Mouse (Mus musculus): ENCODE measurements around the gene Gm9918.

Gm9918 gene

DNA sequence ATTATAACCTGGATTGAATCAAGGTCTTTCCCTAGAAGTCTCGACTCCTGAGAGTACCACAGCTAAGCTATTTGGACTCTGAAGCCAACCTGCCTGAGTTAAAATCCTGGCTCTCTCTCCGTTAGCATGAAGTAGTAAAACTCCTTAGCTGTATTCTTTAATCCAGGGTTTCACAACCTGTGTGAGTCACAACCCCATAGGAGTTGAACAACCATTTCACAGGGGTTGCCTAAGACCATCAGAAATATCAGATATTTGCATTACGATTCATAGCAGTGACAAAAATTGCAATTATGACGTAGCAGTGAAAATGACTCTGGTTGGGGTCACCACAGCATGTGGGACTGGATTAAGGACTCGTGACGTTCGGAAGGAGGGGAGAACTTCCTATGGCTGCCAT lies 37.6 kb upstream of the Gm9918 start:
- H3K9me3 ChIP-seq (ENCODE audit: low read length) = no peaks in the 10 kb centered on the region
- H3K27me3 ChIP-seq (ENCODE audit: insufficient read depth, low read length) = no peaks in the 10 kb centered on the region
- H3K4me3 ChIP-seq (replicated peaks; ENCODE audit: low read length) = no peak overlapping the region
- H3K4me1 ChIP-seq (replicated peaks; ENCODE audit: low read depth, low read length) = peaks cover 97% of the 10 kb centered on the region
- H3K36me3 ChIP-seq (ENCODE audit: insufficient read depth, low read length) = peaks cover 44% of the 10 kb centered on the region
- no peak for TF ChIP-seq POU5F1 (IDR thresholded peaks at IDR 0.05; ENCODE audit: borderline replicate concordance, low read length)
- TF ChIP-seq NANOG (IDR thresholded peaks at IDR 0.05; ENCODE audit: borderline replicate concordance, low read length) = no peak
- TF ChIP-seq CTCF (conservative IDR thresholded peaks at IDR 0.05; ENCODE audit: low read length) = no peak

DNA sequence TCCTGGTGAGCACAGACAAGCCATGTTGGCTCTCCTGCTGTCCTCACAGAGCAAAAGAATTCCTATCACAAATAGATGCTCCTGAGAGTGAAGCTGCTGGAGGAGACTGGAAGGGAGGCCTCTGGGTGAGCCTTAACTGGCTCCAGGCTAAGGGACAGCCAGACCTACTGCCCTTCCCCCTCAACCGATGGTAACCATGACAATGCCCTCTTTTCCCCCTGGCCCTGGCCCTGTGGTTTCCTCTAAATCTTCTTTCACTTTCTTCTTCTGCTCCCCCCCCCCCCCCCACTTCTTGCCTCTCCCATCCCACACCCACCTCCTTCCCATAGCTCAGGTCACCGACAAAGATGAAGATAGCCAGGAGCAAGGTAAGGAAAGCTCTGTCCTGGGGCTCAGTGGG lies 36.5 kb upstream of the Gm9918 start:
- peak overlapping the region; percentile 74 for H3K4me3 ChIP-seq (replicated peaks; ENCODE audit: low read length)
- H3K36me3 ChIP-seq (ENCODE audit: insufficient read depth, low read length) = peaks cover 56% of the 10 kb centered on the region
- no peaks in the 10 kb centered on the region for H3K9me3 ChIP-seq (ENCODE audit: low read length)
- TF ChIP-seq POU5F1 (IDR thresholded peaks at IDR 0.05; ENCODE audit: borderline replicate concordance, low read length) (no peak), CTCF (conservative IDR thresholded peaks at IDR 0.05; ENCODE audit: low read length) (no peak), NANOG (IDR thresholded peaks at IDR 0.05; ENCODE audit: borderline replicate concordance, low read length) (no peak)
- peaks cover 97% of the 10 kb centered on the region for H3K4me1 ChIP-seq (replicated peaks; ENCODE audit: low read depth, low read length)
- H3K27me3 ChIP-seq (ENCODE audit: insufficient read depth, low read length) = no peaks in the 10 kb centered on the region

DNA sequence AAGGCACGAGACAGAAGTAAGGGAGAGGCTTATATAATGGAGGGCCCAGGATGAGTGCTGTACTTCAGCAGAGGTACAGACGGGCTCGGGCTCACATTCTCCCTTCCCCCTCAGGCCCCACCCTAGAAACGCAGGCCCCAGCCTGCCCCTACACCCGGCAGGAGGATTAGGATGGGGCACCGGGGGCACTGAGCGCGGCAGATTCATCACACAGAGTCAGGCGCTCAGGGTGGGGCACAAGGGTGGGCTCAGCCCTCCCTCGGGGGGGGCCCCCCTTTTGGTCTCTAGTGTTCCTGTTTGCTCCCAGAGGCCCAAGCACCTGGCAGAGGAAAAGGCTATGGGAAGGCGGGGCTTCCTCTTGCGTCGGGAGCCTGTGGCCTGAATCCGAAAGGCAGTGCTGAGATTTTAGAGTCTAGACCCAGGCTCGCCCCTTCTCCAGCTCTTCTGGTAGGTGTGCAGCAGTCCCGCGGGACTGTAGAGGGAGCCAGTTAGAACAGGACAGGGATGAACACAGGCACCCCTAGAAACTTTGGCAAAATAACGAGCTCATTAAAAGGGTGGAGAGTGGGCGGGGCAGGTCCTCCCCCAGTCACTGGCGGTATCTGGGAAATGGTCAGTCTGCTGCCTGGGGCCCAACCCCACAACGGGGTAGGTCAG lies 34.9 kb upstream of the Gm9918 start:
- Histone ChIP-seq H3K36me3 (ENCODE audit: insufficient read depth, low read length) (peaks cover 70% of the 10 kb centered on the region), H3K9me3 (ENCODE audit: low read length) (no peaks in the 10 kb centered on the region), H3K4me1 (replicated peaks; ENCODE audit: low read depth, low read length) (peaks cover 97% of the 10 kb centered on the region), H3K4me3 (replicated peaks; ENCODE audit: low read length) (peak overlapping the region; percentile 74), H3K27me3 (ENCODE audit: insufficient read depth, low read length) (no peaks in the 10 kb centered on the region)
- no peak for TF ChIP-seq NANOG (IDR thresholded peaks at IDR 0.05; ENCODE audit: borderline replicate concordance, low read length)
- TF ChIP-seq POU5F1 (IDR thresholded peaks at IDR 0.05; ENCODE audit: borderline replicate concordance, low read length) = no peak
- no peak for TF ChIP-seq CTCF (conservative IDR thresholded peaks at IDR 0.05; ENCODE audit: low read length)

DNA sequence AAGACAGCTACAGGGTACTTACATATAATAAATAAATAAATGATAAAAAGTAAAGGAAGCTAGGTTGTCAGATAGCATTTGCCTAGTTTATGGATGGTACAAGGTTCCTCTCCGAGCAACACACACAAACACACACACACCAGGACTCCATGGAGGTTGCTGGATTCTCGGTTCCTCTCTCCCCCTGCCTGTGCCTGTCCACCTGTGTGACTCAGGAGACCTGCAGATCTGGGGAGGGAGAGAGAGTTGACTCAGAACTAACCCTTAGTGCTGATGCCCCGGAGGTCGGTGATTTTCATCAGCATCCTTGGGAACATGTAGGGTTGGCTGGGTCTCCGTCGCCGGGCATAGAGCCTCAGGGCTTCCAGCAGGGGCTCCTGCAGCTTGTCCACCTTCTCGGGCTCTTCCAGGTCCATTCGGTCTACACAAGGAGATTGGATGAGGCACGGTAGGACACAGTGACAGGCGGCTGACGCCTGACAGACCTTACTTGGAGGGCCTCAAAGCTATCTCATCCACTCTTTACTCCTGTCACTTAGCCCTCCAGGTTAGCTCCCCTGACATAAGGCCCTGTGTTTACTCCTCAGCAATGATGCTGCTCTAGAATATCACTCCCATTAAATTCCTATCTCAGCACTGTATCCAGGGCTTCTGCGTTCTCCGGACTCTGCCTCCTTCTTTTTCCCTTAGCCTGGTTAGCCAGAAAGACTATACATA lies 31.7 kb upstream of the Gm9918 start:
- no peaks in the 10 kb centered on the region for H3K27me3 ChIP-seq (ENCODE audit: insufficient read depth, low read length)
- no peaks in the 10 kb centered on the region for H3K9me3 ChIP-seq (ENCODE audit: low read length)
- TF ChIP-seq CTCF (conservative IDR thresholded peaks at IDR 0.05; ENCODE audit: low read length) (no peak), POU5F1 (IDR thresholded peaks at IDR 0.05; ENCODE audit: borderline replicate concordance, low read length) (no peak), NANOG (IDR thresholded peaks at IDR 0.05; ENCODE audit: borderline replicate concordance, low read length) (no peak)
- peak overlapping the region; percentile 94 for H3K4me3 ChIP-seq (replicated peaks; ENCODE audit: low read length)
- peaks cover 96% of the 10 kb centered on the region for H3K4me1 ChIP-seq (replicated peaks; ENCODE audit: low read depth, low read length)
- peaks cover 82% of the 10 kb centered on the region for H3K36me3 ChIP-seq (ENCODE audit: insufficient read depth, low read length)

DNA sequence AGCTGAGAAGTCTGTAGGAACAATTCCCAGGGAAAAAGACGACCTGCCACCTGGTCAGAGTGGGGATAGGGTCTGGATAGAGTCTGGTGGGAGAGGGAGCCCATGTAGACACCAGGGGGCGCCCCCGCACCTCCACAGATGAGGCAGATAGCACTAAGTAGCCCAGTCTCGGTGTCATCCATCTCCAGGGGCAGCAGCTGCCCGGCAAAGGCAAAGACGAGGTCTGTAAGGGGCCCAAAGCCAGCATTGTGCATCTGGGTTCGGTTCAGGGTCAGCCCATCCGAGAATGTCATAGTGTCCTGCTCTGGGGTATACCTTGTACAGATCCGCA lies 31.1 kb upstream of the Gm9918 start:
- no peak for TF ChIP-seq POU5F1 (IDR thresholded peaks at IDR 0.05; ENCODE audit: borderline replicate concordance, low read length)
- no peak for TF ChIP-seq NANOG (IDR thresholded peaks at IDR 0.05; ENCODE audit: borderline replicate concordance, low read length)
- TF ChIP-seq CTCF (conservative IDR thresholded peaks at IDR 0.05; ENCODE audit: low read length) = peak; percentile 71
- H3K4me1 ChIP-seq (replicated peaks; ENCODE audit: low read depth, low read length) = peaks cover 96% of the 10 kb centered on the region
- no peaks in the 10 kb centered on the region for H3K27me3 ChIP-seq (ENCODE audit: insufficient read depth, low read length)

DNA sequence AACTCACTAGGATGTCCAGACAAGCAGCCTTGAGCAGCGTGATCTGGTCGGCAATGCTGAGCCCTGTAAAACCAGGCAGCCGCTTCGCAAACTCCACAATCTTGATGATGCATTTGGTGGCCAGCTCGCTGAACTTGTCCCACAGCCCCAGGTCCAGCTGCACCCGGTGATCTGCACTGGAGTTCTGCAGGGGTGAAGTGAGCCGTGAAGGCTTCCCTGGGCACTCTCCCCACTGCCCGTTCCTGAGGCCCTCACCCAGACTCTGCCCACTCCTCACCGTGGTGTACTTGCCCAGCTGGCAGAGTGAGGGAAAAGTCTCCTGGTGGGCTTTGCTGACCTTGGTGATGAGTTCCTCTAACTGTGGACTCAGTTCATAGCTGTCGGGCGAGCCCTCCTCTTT lies 30.5 kb upstream of the Gm9918 start:
- peak overlapping the region; percentile 94 for H3K4me3 ChIP-seq (replicated peaks; ENCODE audit: low read length)
- H3K9me3 ChIP-seq (ENCODE audit: low read length) = no peaks in the 10 kb centered on the region
- H3K4me1 ChIP-seq (replicated peaks; ENCODE audit: low read depth, low read length) = peaks cover 93% of the 10 kb centered on the region
- peaks cover 71% of the 10 kb centered on the region for H3K36me3 ChIP-seq (ENCODE audit: insufficient read depth, low read length)
- H3K27me3 ChIP-seq (ENCODE audit: insufficient read depth, low read length) = no peaks in the 10 kb centered on the region
- TF ChIP-seq NANOG (IDR thresholded peaks at IDR 0.05; ENCODE audit: borderline replicate concordance, low read length) = no peak
- no peak for TF ChIP-seq POU5F1 (IDR thresholded peaks at IDR 0.05; ENCODE audit: borderline replicate concordance, low read length)
- no peak for TF ChIP-seq CTCF (conservative IDR thresholded peaks at IDR 0.05; ENCODE audit: low read length)

More for the DNA sequence above, 31.1 kb upstream of the Gm9918 start:
- Histone ChIP-seq H3K9me3 (ENCODE audit: low read length) (no peaks in the 10 kb centered on the region), H3K36me3 (ENCODE audit: insufficient read depth, low read length) (peaks cover 77% of the 10 kb centered on the region), H3K4me3 (replicated peaks; ENCODE audit: low read length) (peak overlapping the region; percentile 94)

DNA sequence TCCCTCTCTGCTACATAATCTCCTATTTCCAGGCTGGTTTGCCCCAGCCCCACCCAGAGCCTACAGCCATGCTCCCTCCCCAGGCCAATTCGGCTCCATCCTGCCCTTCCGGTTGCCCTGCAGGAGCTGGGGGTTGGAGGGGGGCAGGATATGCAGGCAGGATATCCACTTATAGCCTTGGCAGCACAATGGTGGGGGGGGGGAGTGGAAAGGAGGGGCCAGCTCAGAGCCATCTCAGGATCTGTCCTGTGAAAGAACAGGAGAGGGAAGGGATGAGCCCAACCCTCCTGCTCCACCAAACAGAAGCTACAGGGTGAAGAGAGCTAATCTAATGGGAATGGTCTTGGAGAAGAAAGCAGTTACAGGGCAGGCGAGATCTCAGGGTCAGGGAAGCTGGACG lies 29.8 kb upstream of the Gm9918 start:
- Histone ChIP-seq H3K4me1 (replicated peaks; ENCODE audit: low read depth, low read length) (peaks cover 92% of the 10 kb centered on the region), H3K36me3 (ENCODE audit: insufficient read depth, low read length) (peaks cover 63% of the 10 kb centered on the region), H3K4me3 (replicated peaks; ENCODE audit: low read length) (peak overlapping the region; percentile 94), H3K27me3 (ENCODE audit: insufficient read depth, low read length) (no peaks in the 10 kb centered on the region), H3K9me3 (ENCODE audit: low read length) (no peaks in the 10 kb centered on the region)
- no peak for TF ChIP-seq CTCF (conservative IDR thresholded peaks at IDR 0.05; ENCODE audit: low read length)
- TF ChIP-seq POU5F1 (IDR thresholded peaks at IDR 0.05; ENCODE audit: borderline replicate concordance, low read length) = no peak
- TF ChIP-seq NANOG (IDR thresholded peaks at IDR 0.05; ENCODE audit: borderline replicate concordance, low read length) = no peak

DNA sequence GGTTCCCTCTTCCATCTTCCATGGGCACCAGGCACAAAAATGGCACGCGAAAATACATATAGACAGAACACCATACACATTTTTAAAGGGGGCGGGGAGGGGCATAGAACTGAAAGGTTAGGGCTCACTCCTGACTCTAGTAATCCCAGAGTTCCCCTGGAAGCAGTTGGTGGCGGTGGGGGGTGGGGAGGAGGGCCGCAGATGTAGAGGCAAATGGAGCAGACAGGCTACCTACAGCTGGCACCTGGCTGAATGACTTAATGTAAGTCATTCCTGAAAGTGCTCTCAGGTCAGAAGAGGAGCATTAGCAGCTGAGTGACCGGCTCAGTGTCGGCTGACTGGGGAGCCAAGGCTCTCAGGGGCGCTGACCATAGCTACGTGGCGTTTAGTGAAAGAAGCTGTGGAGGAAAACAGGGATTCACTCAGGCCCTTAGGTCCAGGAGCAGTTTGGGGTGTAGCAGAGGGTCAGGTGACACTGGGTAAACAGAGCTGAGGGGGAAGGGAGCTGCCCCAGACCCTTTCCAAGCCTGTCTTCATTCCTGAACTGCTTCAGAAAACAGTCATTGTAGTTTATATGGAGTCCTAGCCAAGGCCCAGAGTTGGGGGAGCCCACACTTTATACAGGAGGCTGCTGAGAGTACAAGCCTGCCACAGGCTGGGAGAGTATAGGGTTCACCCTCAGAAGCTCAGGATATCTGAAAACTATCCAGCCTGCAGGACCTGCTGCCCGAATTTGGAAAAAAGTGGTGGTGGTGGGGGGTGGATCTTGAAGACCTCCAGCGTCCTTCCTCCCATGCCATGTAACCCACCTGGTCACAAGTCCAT lies 27.7 kb upstream of the Gm9918 start:
- H3K27me3 ChIP-seq (ENCODE audit: insufficient read depth, low read length) = no peaks in the 10 kb centered on the region
- peak overlapping the region; percentile 94 for H3K4me3 ChIP-seq (replicated peaks; ENCODE audit: low read length)
- H3K9me3 ChIP-seq (ENCODE audit: low read length) = no peaks in the 10 kb centered on the region
- TF ChIP-seq NANOG (IDR thresholded peaks at IDR 0.05; ENCODE audit: borderline replicate concordance, low read length) (no peak), POU5F1 (IDR thresholded peaks at IDR 0.05; ENCODE audit: borderline replicate concordance, low read length) (no peak), CTCF (conservative IDR thresholded peaks at IDR 0.05; ENCODE audit: low read length) (no peak)
- H3K36me3 ChIP-seq (ENCODE audit: insufficient read depth, low read length) = peaks cover 43% of the 10 kb centered on the region
- peaks cover 72% of the 10 kb centered on the region for H3K4me1 ChIP-seq (replicated peaks; ENCODE audit: low read depth, low read length)
